Mouse (Mus musculus) naive thymus-derived CD4-positive, alpha-beta T cell, adult 2 months (primary cell): Measurements from ENCODE around the gene Klk1b21.
"Not testable (repeated sequence)": the region's sequence is repeated elsewhere in the genome, so short reads cannot be mapped to it uniquely, and the experiment has no call there.

Source experiments
- DNase-seq: peaks from one replicate; pipeline ENCODE4 v3.0.0-alpha.2; 2011; ENCODE audit warnings: low read depth

Gene Klk1b21

GRCm38 (mm10) chr7:44102028-44102427 lies at the start of gene Klk1b21:
Klk1b21 (plus strand) TSS chr7:44102328.
- DNase-seq, result not testable (repeated sequence)

- DNase-seq, result no peak
These were observed 30.0 kb upstream of the Klk1b21 start for GRCm38 (mm10) chr7:44072117-44072516.

- no peak for DNase-seq
These were observed 24.4 kb upstream of the Klk1b21 start for GRCm38 (mm10) chr7:44077703-44078102.

GRCm38 (mm10) chr7:44096111-44096510 lies 6.0 kb upstream of the Klk1b21 start:
- DNase-seq, result no peak

GRCm38 (mm10) chr7:44112373-44112772 lies 10.2 kb downstream of the Klk1b21 start, which contains the start of gene Klk1b22:
Klk1b22 (plus strand) TSS chr7:44112673.
- no peak for DNase-seq

- DNase-seq, result no peak
These were observed 21.3 kb downstream of the Klk1b21 start for GRCm38 (mm10) chr7:44123445-44123844.

GRCm38 (mm10) chr7:44136467-44136866 lies 34.3 kb downstream of the Klk1b21 start, which contains the start of gene Klk1b16:
Klk1b16 (plus strand) TSS chr7:44136767.
- DNase-seq, result no peak
